Mouse (Mus musculus) thymus, adult 2 months (tissue): ENCODE results near the gene Zp1. TPM values are rescaled to one million over a fixed set of nuclear protein-coding genes. Genes with fewer than 3 reads are reported as not detected.

ENCODE experiments used
- DNase-seq: peaks from one replicate; pipeline ENCODE4 v3.0.0; 2021
- H3K27ac ChIP-seq: fragments of 200-500 bp; 2 replicates; pipeline ENCODE4 v1.5.1; 2012; ENCODE audit warnings: low read length, control low read depth; ENCODE audit not compliant: control insufficient read depth, insufficient read depth
- H3K27me3 ChIP-seq: fragments of 200-500 bp; 2 replicates; pipeline ENCODE4 v1.6.1; 2012; ENCODE audit warnings: mild to moderate bottlenecking, low read length, moderate library complexity, mixed read lengths; ENCODE audit not compliant: control insufficient read depth, insufficient read depth
- H3K36me3 ChIP-seq: fragments of 200-500 bp; 2 replicates; pipeline ENCODE4 v1.6.1; 2012; ENCODE audit warnings: mild to moderate bottlenecking, low read length, moderate library complexity; ENCODE audit not compliant: control insufficient read depth, insufficient read depth
- H3K4me1 ChIP-seq: fragments of 200-500 bp; replicated peaks from 2 replicates; pipeline ENCODE4 v1.6.1; 2012; ENCODE audit warnings: low read length; ENCODE audit not compliant: control insufficient read depth, insufficient read depth
- H3K4me3 ChIP-seq: fragments of 200-500 bp; 2 replicates; pipeline ENCODE4 v1.5.1; 2012; ENCODE audit warnings: mild to moderate bottlenecking, low read length, control low read depth, moderate library complexity; ENCODE audit not compliant: control insufficient read depth, insufficient read depth
- CTCF ChIP-seq: fragments of 200-500 bp; IDR thresholded peaks from 2 replicates; pipeline ENCODE4 v1.5.1; 2012; ENCODE audit warnings: mild to moderate bottlenecking, control low read depth, low read length, moderate library complexity, borderline replicate concordance; ENCODE audit not compliant: control insufficient read depth, poor library complexity, insufficient read depth; ENCODE audit errors: extremely low read depth
- POLR2A ChIP-seq: fragments of 200-500 bp; IDR thresholded peaks from 2 replicates; pipeline ENCODE4 v1.6.1; 2012; ENCODE audit warnings: mild to moderate bottlenecking, low read length, control low read depth, moderate library complexity; ENCODE audit not compliant: control insufficient read depth, poor library complexity, insufficient read depth; ENCODE audit errors: extremely low read depth
- WGBS: fragments of 180-500 bp; shearing (Covaris S2); methylation state at CpG from one replicate; pipeline ENCODE4 v1.1.7; 2018; 5-methylcytosine and 5-hydroxymethylcytosine counted together
- polyA plus RNA-seq: library from polyadenylated mRNA; depleted of rRNA; stranded (reverse); fragments of >200 nt; gene quantifications from 2 replicates; pipeline ENCODE4 v1.2.3, GENCODE M21; 2012; rRNA removed

Zp1 gene
- polyA plus RNA-seq, 1 experiment: 0.23 TPM

DNA sequence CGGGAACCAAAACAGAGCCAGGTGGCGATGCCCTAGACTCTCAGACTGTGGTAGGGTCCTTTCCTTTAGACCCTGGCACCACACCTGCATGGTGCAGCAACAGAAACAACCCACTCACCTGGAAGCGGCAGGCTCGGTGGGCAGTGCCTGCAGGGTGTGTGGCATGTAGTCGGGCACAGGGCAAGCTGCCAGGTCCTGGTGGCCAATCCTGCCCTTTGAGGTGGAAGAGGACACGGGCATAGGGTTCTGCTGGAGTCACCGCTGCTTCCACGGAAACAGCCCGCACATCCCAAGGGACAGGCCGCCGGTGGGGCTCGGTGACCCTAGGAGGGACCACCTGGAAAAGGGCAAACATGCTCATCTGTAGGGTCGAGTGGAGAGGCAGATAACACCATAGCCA lies 54.1 kb downstream of the Zp1 start:
- H3K36me3 ChIP-seq: no peaks in the 10 kb centered on the region
- no peak for DNase-seq

More for the DNA sequence above, 54.1 kb downstream of the Zp1 start:
- 95% methylated on average over 13 of the region's 13 CpGs for WGBS
- Histone ChIP-seq H3K4me3 (no peak overlapping the region), H3K27me3 (peaks cover 4% of the 10 kb centered on the region; the same call in 1 of the 2 replicates), H3K27ac (no peak overlapping the region), H3K4me1 (peaks cover 9% of the 10 kb centered on the region; the same call in 1 of the 2 replicates)
- TF ChIP-seq POLR2A (no peak), CTCF (no peak)

Other genes starting within 250 kb of the Zp1 start
- 0.46 and 0.59 TPM in 2 replicates for gene Pga5, start 242.6 kb downstream of the Zp1 start, polyA plus RNA-seq
- 38.2 and 40.4 TPM in 2 replicates for gene Vps37c, start 231.9 kb downstream of the Zp1 start, polyA plus RNA-seq
- gene Cd5, start 181.6 kb downstream of the Zp1 start, polyA plus RNA-seq: 250 and 282 TPM in 2 replicates
- 317 and 321 TPM in 2 replicates for gene Cd6, start 90.6 kb downstream of the Zp1 start, polyA plus RNA-seq
- gene Slc15a3, start 80.9 kb downstream of the Zp1 start, polyA plus RNA-seq: 26.1 and 29.7 TPM in 2 replicates
- gene Tmem132a, start 50.7 kb downstream of the Zp1 start, polyA plus RNA-seq: 10.4 and 11.0 TPM in 2 replicates
- gene Tmem109, start 38.6 kb downstream of the Zp1 start, polyA plus RNA-seq: 64.9 and 71.8 TPM in 2 replicates
- 349 and 357 TPM in 2 replicates for gene Prpf19, start 25.4 kb downstream of the Zp1 start, polyA plus RNA-seq
- 0.73 and 1.0 TPM in 2 replicates for gene Ptgdr2, start 16.5 kb upstream of the Zp1 start, polyA plus RNA-seq
- 5.8 and 8.8 TPM in 2 replicates for gene Ccdc86, start 28.6 kb upstream of the Zp1 start, polyA plus RNA-seq
- 1.8 and 2.8 TPM in 2 replicates for gene Ms4a10, start 54.0 kb upstream of the Zp1 start, polyA plus RNA-seq
- not detected in 2 replicates for gene Ms4a15, start 72.6 kb upstream of the Zp1 start, polyA plus RNA-seq
- 0.28 and 0.38 TPM in 2 replicates for gene Ms4a18, start 97.4 kb upstream of the Zp1 start, polyA plus RNA-seq
- 0.70 and 1.8 TPM in 2 replicates for gene Ms4a8a, start 160.5 kb upstream of the Zp1 start, polyA plus RNA-seq
- 0.24 TPM in 1 of 2 replicates, not detected in the other for gene 1700017D01Rik, start 210.2 kb upstream of the Zp1 start, polyA plus RNA-seq
- gene 1700025F22Rik, start 244.7 kb upstream of the Zp1 start, polyA plus RNA-seq: not detected in 2 replicates